Mouse (Mus musculus) forebrain, postnatal 0 days (tissue): ENCODE measurements around the gene Nkx6-1. TPM values are rescaled to one million over a fixed set of nuclear protein-coding genes. Genes with fewer than 3 reads are reported as not detected.

ENCODE experiments used
- ATAC-seq: fragments of 200-750 bp; cut with Nextera tagmentation; 2 replicates; pipeline ENCODE4 v1.8.0; 2017; ENCODE audit warnings: mild to moderate bottlenecking, moderate library complexity
- DNase-seq: peaks from one replicate; pipeline ENCODE4 v3.0.0-alpha.2; 2015
- H3K27ac ChIP-seq: fragments of 300-500 bp; sonication (generic); 2 replicates; pipeline ENCODE4 v1.5.1; 2014; ENCODE audit warnings: low read depth, mild to moderate bottlenecking, antibody characterized with exemption, low read length, moderate library complexity, mixed read lengths
- H3K27me3 ChIP-seq: fragments of 300-500 bp; sonication (generic); 2 replicates; pipeline ENCODE4 v1.6.1; 2014; ENCODE audit warnings: mild to moderate bottlenecking, low read length, mixed read lengths; ENCODE audit not compliant: insufficient read depth
- H3K36me3 ChIP-seq: fragments of 300-500 bp; sonication (generic); 2 replicates; pipeline ENCODE4 v1.6.1; 2014; ENCODE audit warnings: mild to moderate bottlenecking, moderate library complexity; ENCODE audit not compliant: insufficient read depth
- H3K4me1 ChIP-seq: fragments of 300-500 bp; sonication (generic); 2 replicates; pipeline ENCODE4 v1.6.1; 2014; ENCODE audit warnings: antibody characterized with exemption; ENCODE audit not compliant: insufficient read depth
- H3K4me2 ChIP-seq: fragments of 300-500 bp; sonication (generic); 2 replicates; pipeline ENCODE4 v1.6.1; 2014; ENCODE audit warnings: low read depth, mild to moderate bottlenecking, moderate library complexity
- H3K4me3 ChIP-seq: fragments of 300-500 bp; sonication (generic); 2 replicates; pipeline ENCODE4 v1.5.1; 2014; ENCODE audit warnings: low read depth, low read length, mixed read lengths
- H3K9ac ChIP-seq: fragments of 300-500 bp; sonication (generic); 2 replicates; pipeline ENCODE4 v1.6.1; 2014; ENCODE audit warnings: mild to moderate bottlenecking
- H3K9me3 ChIP-seq: fragments of 300-500 bp; sonication (generic); 2 replicates; pipeline ENCODE4 v1.6.1; 2016; ENCODE audit warnings: low read length
- CTCF ChIP-seq: sonication (generic); IDR thresholded peaks from 2 replicates; pipeline ENCODE4 v1.5.1; 2016; ENCODE audit warnings: antibody characterized with exemption, control low read depth, low read depth
- WGBS: fragments of 180-500 bp; shearing (Covaris S2); extraction: QIAGEN DNeasy Blood & Tissue Kit; methylation state at CpG from one replicate; pipeline ENCODE4 v1.1.7; 2014; 5-methylcytosine and 5-hydroxymethylcytosine counted together
- polyA plus RNA-seq: library from polyadenylated mRNA; unstranded; fragments of >200 nt; fragmentation: Nextera tagmentation; extraction: Ambion mirVana; gene quantifications from 2 replicates; pipeline ENCODE4 v1.2.1, GENCODE M21; 2015
- total RNA-seq: library from RNA; depleted of rRNA; stranded (reverse); fragments of >200 nt; gene quantifications from 2 replicates; pipeline ENCODE4 v1.2.3, GENCODE M21; 2014; rRNA removed

Gene Nkx6-1
- total and polyA plus RNA-seq, 2 experiments from 2014 or later, result 0.24 to 0.29 TPM

DNA sequence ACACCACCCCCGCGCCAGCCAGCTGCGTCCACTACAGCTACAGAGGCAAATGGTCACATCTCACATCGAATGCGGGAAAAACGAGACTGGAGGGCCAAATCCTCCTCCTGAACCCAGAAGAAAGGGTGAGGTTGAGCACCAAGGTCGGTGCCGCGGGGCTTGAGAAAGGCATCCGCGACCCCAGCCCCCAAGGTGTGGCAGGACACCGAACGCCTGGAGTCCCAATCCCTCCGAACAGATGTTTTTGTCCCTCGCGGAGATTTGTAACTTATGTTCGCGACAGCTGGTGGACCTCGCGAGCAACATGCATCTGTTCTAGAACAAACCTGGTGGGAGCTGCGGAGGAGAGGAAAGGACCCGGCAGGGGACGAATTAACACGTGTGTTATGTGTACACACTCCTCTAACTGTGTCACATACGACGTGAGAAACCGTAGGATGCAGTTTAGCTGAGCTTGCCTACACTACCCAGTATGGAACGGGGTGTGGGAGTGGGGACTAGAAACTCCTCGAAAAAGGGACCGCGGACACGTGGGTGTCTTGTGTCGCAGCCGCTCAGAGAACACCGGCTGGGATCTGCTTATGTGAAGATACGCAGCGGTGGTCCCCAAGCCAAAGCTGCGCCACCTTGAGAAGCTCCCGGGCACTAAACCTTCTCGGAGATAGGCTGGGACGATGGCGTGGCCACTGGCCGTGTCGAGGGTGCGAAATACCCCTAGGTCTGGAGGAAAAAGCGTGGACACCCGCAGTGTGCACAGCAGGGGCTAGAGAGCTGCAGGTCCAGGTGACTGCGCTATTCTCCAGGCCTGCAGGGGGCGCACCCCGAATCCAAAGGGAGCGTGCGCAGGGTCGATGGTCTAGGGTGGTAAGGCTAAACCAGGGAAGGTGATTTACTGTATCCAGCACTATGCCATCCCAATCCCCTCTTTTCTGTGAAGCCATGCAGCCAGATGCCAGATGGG lies 16.8 kb downstream of the Nkx6-1 start:
- WGBS, result 4% methylated on average over 53 of the region's 53 CpGs
- H3K4me3 ChIP-seq, result no peak overlapping the region
- peaks cover 82% of the 10 kb centered on the region for H3K27me3 ChIP-seq
- H3K9ac ChIP-seq, result no peak overlapping the region
- no peaks in the 10 kb centered on the region for H3K4me1 ChIP-seq
- peak; percentile 47 for ATAC-seq
- TF ChIP-seq CTCF, result peak; percentile 51
- DNase-seq, result no peak
- H3K36me3 ChIP-seq, result no peaks in the 10 kb centered on the region
- no peak overlapping the region for H3K27ac ChIP-seq
- H3K9me3 ChIP-seq, result no peaks in the 10 kb centered on the region
- H3K4me2 ChIP-seq, result no peak overlapping the region

DNA sequence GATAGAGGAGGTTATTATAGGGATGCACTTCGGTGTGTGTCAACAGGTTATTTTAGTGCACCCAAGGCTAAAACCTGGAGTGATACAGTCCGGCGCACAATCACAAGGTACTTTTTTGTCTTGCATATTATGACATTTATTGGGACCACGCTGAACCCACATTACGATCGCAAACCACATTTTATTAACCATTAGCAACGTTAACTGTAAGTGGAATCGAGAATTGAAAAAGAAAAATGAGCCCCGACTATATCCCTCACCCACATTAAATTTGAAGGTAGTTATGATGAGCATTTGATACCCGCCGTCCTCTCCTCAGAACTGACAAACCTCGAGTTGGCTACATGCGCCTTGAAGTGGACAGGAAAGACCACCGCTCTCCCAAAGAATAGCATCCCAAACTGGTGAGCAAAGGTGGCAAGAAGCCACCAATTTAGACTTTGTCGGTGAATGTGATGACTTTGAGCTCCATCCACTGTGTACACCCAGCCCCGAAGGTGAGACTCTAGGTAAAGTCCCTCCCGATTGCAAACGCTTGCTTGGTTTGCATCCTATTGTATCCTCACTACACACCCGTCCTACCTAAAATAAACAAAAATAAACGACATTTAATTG lies 17.7 kb downstream of the Nkx6-1 start:
- H3K4me3 ChIP-seq, result no peak overlapping the region
- H3K9me3 ChIP-seq, result no peaks in the 10 kb centered on the region
- no peak overlapping the region for H3K9ac ChIP-seq
- peaks cover 86% of the 10 kb centered on the region for H3K27me3 ChIP-seq
- H3K4me2 ChIP-seq, result no peak overlapping the region
- DNase-seq, result no peak
- no peak overlapping the region for H3K27ac ChIP-seq
- ATAC-seq, result no peak
- no peak for TF ChIP-seq CTCF
- 27% methylated on average over 20 of the region's 20 CpGs for WGBS
- H3K36me3 ChIP-seq, result no peaks in the 10 kb centered on the region
- H3K4me1 ChIP-seq, result no peaks in the 10 kb centered on the region

DNA sequence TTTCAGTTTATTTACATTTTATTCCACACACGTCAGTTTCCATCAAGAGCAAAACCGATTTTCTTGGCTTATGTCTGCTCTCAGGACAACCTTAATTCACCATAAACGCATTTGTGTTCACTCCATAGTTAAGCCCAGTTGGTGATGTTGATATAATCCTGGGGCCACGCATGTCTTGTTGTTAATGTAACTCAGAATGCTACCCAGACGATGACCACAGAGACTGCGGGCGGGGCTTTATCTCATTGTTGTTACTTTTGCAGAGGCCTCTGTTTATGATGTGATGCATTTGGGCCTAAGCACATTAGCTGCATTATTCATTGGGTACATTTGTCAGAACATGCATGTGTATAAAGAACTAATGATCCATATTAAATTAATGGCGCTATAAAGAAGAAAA lies 19.7 kb downstream of the Nkx6-1 start:
- H3K27ac ChIP-seq, result no peak overlapping the region
- no peak for TF ChIP-seq CTCF
- no peak overlapping the region for H3K9ac ChIP-seq
- H3K4me3 ChIP-seq, result no peak overlapping the region
- no peaks in the 10 kb centered on the region for H3K36me3 ChIP-seq
- no peak for DNase-seq
- H3K27me3 ChIP-seq, result peaks cover 75% of the 10 kb centered on the region
- H3K9me3 ChIP-seq, result no peaks in the 10 kb centered on the region
- H3K4me2 ChIP-seq, result no peak overlapping the region
- 78% methylated on average over 8 of the region's 8 CpGs for WGBS
- H3K4me1 ChIP-seq, result no peaks in the 10 kb centered on the region
- no peak for ATAC-seq

DNA sequence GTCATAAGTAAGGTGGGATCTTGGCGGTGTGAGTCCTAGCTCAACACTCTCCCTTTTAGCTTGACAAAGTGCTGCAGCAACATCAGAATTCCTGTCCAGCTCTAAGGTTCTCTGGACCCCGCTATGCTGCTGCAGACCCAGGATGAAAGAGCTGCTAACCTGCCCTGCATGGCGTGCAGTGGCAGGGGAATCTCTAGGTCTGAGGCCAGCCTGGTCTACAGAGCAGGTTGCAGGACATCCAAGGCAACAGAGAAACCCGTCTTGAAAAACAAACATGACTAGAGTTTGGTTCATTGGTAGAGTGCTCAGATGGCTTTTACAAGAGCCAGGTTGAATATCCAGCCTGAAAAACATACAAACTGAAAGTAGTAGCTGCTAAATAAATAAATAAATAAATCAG lies 26.7 kb downstream of the Nkx6-1 start:
- Histone ChIP-seq H3K9ac (no peak overlapping the region), H3K27ac (no peak overlapping the region), H3K4me2 (no peak overlapping the region), H3K9me3 (no peaks in the 10 kb centered on the region), H3K36me3 (no peaks in the 10 kb centered on the region), H3K27me3 (peaks cover 16% of the 10 kb centered on the region), H3K4me3 (no peak overlapping the region), H3K4me1 (no peaks in the 10 kb centered on the region)
- no peak for ATAC-seq
- no peak for TF ChIP-seq CTCF
- 92% methylated on average over 4 of the region's 4 CpGs for WGBS
- DNase-seq, result no peak

Other genes starting within 250 kb of the Nkx6-1 start
- gene Cds1, start 100.1 kb upstream of the Nkx6-1 start, total RNA-seq, result 11.8 and 13.5 TPM in 2 replicates
- gene Cds1, start 100.1 kb upstream of the Nkx6-1 start, polyA plus RNA-seq, result 6.5 and 9.6 TPM in 2 replicates